8 mouse cellular contexts compared by ENCODE assay signal in the genomic region with DNA sequence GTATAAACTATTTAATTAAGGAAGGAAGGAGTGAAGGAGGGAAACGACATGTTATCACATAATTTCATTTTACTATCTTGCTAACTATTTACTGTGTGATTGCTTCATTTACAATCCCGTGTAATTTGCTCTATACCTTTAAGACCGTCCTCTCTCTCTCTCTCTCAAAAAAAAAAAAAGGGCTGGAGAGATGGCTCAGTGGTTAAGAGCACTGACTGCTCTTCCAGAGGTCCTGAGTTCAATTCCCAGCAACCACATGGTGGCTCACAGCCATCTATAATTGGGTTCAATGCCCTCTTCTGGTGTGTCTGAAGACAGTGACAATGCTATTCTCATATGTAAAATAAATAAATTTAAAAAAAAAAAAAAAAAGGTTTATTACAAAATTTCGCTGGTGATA. TPM values are rescaled to one million over a fixed set of nuclear protein-coding genes. Genes with fewer than 3 reads are reported as not detected.
DNase-seq lines count a peak whose midpoint lies in the region; ATAC-seq and TF ChIP-seq lines count a peak whose summit lies in the region.
"Not testable (repeated sequence)": the region's sequence is repeated elsewhere in the genome, so short reads cannot be mapped to it uniquely, and the experiment has no call there.

No protein-coding gene starts in this region.

- not testable (repeated sequence) for H3K27me3 ChIP-seq in MEL (ENCODE audit: control insufficient read depth in 1 of 2, insufficient read depth in 2 of 2, low read length in 2 of 2); erythroblast, embryonic 14.5 days (ENCODE audit: control insufficient read depth); heart, embryonic 12.5 days (replicated peaks); hindbrain, postnatal 0 days (ENCODE audit: insufficient read depth, low read length); limb, embryonic 10.5 days (ENCODE audit: low read depth, poor library complexity, severe bottlenecking); liver, postnatal 0 days (ENCODE audit: insufficient read depth, low read length); midbrain, embryonic 15.5 days (replicated peaks); stomach, embryonic 15.5 days (replicated peaks)

- TF ChIP-seq CTCF in MEL (IDR thresholded peaks at IDR 0.05 in 2 of 3, conservative IDR thresholded peaks at IDR 0.05 in 1 of 3; ENCODE audit: control insufficient read depth in 1 of 3, insufficient read depth in 1 of 3, low read depth in 2 of 3, low read length in 3 of 3, poor library complexity in 1 of 3, severe bottlenecking in 1 of 3); hindbrain, postnatal 0 days (IDR thresholded peaks at IDR 0.05; ENCODE audit: low read depth); liver, postnatal 0 days (IDR thresholded peaks at IDR 0.05; ENCODE audit: low read depth): not testable (repeated sequence)

- not testable (repeated sequence) for TF ChIP-seq EP300 in MEL (IDR thresholded peaks at IDR 0.05; ENCODE audit: low read depth in 1 of 2, low read length in 2 of 2); liver, postnatal 0 days (IDR thresholded peaks at IDR 0.05; ENCODE audit: low read depth)

- H3K79me2 ChIP-seq in MEL (ENCODE audit: control insufficient read depth, insufficient read depth, low read length, poor library complexity), result peaks cover 19% of the 10 kb centered on the region

- H3K4me2 ChIP-seq in heart, embryonic 12.5 days, result peak overlapping the region; percentile 68
- H3K4me2 ChIP-seq in hindbrain, postnatal 0 days (ENCODE audit: low read depth, low read length), result peak overlapping the region; percentile 59
- peak overlapping the region; percentile 73 for H3K4me2 ChIP-seq in liver, postnatal 0 days (ENCODE audit: low read depth, low read length)
- H3K4me2 ChIP-seq in midbrain, embryonic 15.5 days, result peak overlapping the region; percentile 51
- peak overlapping the region; percentile 44 for H3K4me2 ChIP-seq in stomach, embryonic 15.5 days

- 24% methylated on average over 4 of the region's 4 CpGs for WGBS in heart, embryonic 12.5 days
- WGBS in hindbrain, postnatal 0 days, result 28% methylated on average over 4 of the region's 4 CpGs
- 25% methylated on average over 4 of the region's 4 CpGs for WGBS in limb, embryonic 10.5 days
- WGBS in liver, postnatal 0 days (ENCODE audit: insufficient replicate concordance), result 20% methylated on average over 4 of the region's 4 CpGs
- WGBS in midbrain, embryonic 15.5 days, result 26% methylated on average over 4 of the region's 4 CpGs
- WGBS in stomach, embryonic 15.5 days, result 16% methylated on average over 4 of the region's 4 CpGs

- peak; percentile 28 for DNase-seq in MEL (ENCODE audit: low read depth, low spot score)
- not testable (repeated sequence) for DNase-seq in hindbrain, postnatal 0 days (ENCODE audit: low spot score); limb, embryonic 10.5 days (ENCODE audit: low spot score); liver, postnatal 0 days

- ATAC-seq in heart, embryonic 12.5 days (ENCODE audit: insufficient number of reproducible peaks, low FRiP score); stomach, embryonic 15.5 days (ENCODE audit: insufficient read depth, low FRiP score, low read depth): not testable (repeated sequence)
- ATAC-seq in hindbrain, postnatal 0 days, result peak; percentile 8; the same call in 1 of the 2 replicates
- ATAC-seq in liver, postnatal 0 days, result peak; percentile 33; the same call in 1 of the 2 replicates
- ATAC-seq in midbrain, embryonic 15.5 days (replicated peaks), result 0 out of 2 replicates have a peak, but pooled peaks have one; percentile 59

- not testable (repeated sequence) for H3K9me3 ChIP-seq in MEL (replicated peaks; ENCODE audit: insufficient read depth, low read length); erythroblast, embryonic 14.5 days (ENCODE audit: control insufficient read depth, low read length); heart, embryonic 12.5 days (replicated peaks); hindbrain, postnatal 0 days (ENCODE audit: low read length); limb, embryonic 10.5 days (replicated peaks); liver, postnatal 0 days (ENCODE audit: low read length); midbrain, embryonic 15.5 days; stomach, embryonic 15.5 days

- peak overlapping the region; percentile 90 for H3K27ac ChIP-seq in MEL (ENCODE audit: control insufficient read depth, low read depth, low read length)
- not testable (repeated sequence) for H3K27ac ChIP-seq in heart, embryonic 12.5 days (ENCODE audit: poor library complexity, severe bottlenecking); midbrain, embryonic 15.5 days; stomach, embryonic 15.5 days
- H3K27ac ChIP-seq in hindbrain, postnatal 0 days, result peak overlapping the region; percentile 73; the same call in 1 of the 2 replicates
- peak overlapping the region; percentile 86 for H3K27ac ChIP-seq in limb, embryonic 10.5 days
- 0 out of 2 replicates have a peak overlapping the region, but pooled peaks have one; percentile 73 for H3K27ac ChIP-seq in liver, postnatal 0 days (ENCODE audit: low read depth)

- H3K36me3 ChIP-seq in MEL (ENCODE audit: control insufficient read depth in 1 of 2, insufficient read depth in 2 of 2, low read length in 2 of 2); liver, postnatal 0 days (replicated peaks; ENCODE audit: insufficient read depth, low read length); stomach, embryonic 15.5 days: not testable (repeated sequence)
- peaks cover 21% of the 10 kb centered on the region for H3K36me3 ChIP-seq in erythroblast, embryonic 14.5 days (ENCODE audit: control insufficient read depth)
- H3K36me3 ChIP-seq in heart, embryonic 12.5 days, result peaks cover 20% of the 10 kb centered on the region
- peaks cover 15% of the 10 kb centered on the region; the same call in 1 of the 2 replicates for H3K36me3 ChIP-seq in hindbrain, postnatal 0 days (ENCODE audit: insufficient read depth, low read length)
- H3K36me3 ChIP-seq in limb, embryonic 10.5 days, result peaks cover 21% of the 10 kb centered on the region
- H3K36me3 ChIP-seq in midbrain, embryonic 15.5 days (replicated peaks), result peaks cover 19% of the 10 kb centered on the region

- TF ChIP-seq POLR2A in MEL (IDR thresholded peaks at IDR 0.05; ENCODE audit: control insufficient read depth in 1 of 2, insufficient read depth in 1 of 2, low read depth in 1 of 2, low read length in 2 of 2, poor library complexity in 1 of 2), result not testable (repeated sequence)

- H3K4me3 ChIP-seq in MEL (ENCODE audit: control insufficient read depth in 1 of 2, insufficient read depth in 1 of 2, low read depth in 2 of 2, low read length in 2 of 2), result peak overlapping the region; percentile 79 to 89
- peak overlapping the region; percentile 97 for H3K4me3 ChIP-seq in erythroblast, embryonic 14.5 days (replicated peaks)
- H3K4me3 ChIP-seq in heart, embryonic 12.5 days, result peak overlapping the region; percentile 96
- H3K4me3 ChIP-seq in hindbrain, postnatal 0 days (ENCODE audit: low read length), result peak overlapping the region; percentile 85
- peak overlapping the region; percentile 71 for H3K4me3 ChIP-seq in limb, embryonic 10.5 days
- H3K4me3 ChIP-seq in liver, postnatal 0 days (ENCODE audit: low read depth, low read length), result peak overlapping the region; percentile 90
- peak overlapping the region; percentile 89 for H3K4me3 ChIP-seq in midbrain, embryonic 15.5 days
- peak overlapping the region; percentile 68 for H3K4me3 ChIP-seq in stomach, embryonic 15.5 days (replicated peaks)

- H3K4me1 ChIP-seq in MEL (ENCODE audit: control insufficient read depth in 1 of 2, insufficient read depth in 2 of 2, low read length in 2 of 2), result peaks cover 0 to 17% of the 10 kb centered on the region in 2 experiments; a peak in 2 of 4 replicates
- H3K4me1 ChIP-seq in erythroblast, embryonic 14.5 days (ENCODE audit: control insufficient read depth), result peaks cover 19% of the 10 kb centered on the region
- not testable (repeated sequence) for H3K4me1 ChIP-seq in heart, embryonic 12.5 days (replicated peaks); hindbrain, postnatal 0 days (ENCODE audit: insufficient read depth, low read length); limb, embryonic 10.5 days; midbrain, embryonic 15.5 days; stomach, embryonic 15.5 days
- H3K4me1 ChIP-seq in liver, postnatal 0 days (ENCODE audit: insufficient read depth), result peaks cover 12% of the 10 kb centered on the region; the same call in 1 of the 2 replicates

- TF ChIP-seq RAD21 in MEL (IDR thresholded peaks at IDR 0.05; ENCODE audit: low read depth, low read length), result not testable (repeated sequence)

- peak overlapping the region; percentile 86 for H3K9ac ChIP-seq in MEL (ENCODE audit: control insufficient read depth, low read depth, low read length, poor library complexity, severe bottlenecking)
- peak overlapping the region; percentile 88 for H3K9ac ChIP-seq in heart, embryonic 12.5 days
- H3K9ac ChIP-seq in hindbrain, postnatal 0 days (replicated peaks; ENCODE audit: low read length), result peak overlapping the region; percentile 65
- H3K9ac ChIP-seq in liver, postnatal 0 days (replicated peaks), result peak overlapping the region; percentile 84
- peak overlapping the region; percentile 70 for H3K9ac ChIP-seq in midbrain, embryonic 15.5 days
- peak overlapping the region; percentile 53; the same call in 1 of the 2 replicates for H3K9ac ChIP-seq in stomach, embryonic 15.5 days

RNA-seq across cellular contexts. Expression of gene Zc3hc1, which starts 0.6 kb away (rescaled TPM):
- total RNA-seq in MEL (2012; rRNA removed), result 54.7 and 59.8 TPM in 2 replicates
- 10 to 100 TPM in 1 of 2 experiments, not detected in 1; 87.7 TPM for polyA plus RNA-seq in MEL (2012; ENCODE audit: insufficient read depth in 1 of 2, insufficient read length in 2 of 2, low read depth in 1 of 2, low replicate concordance in 2 of 2, missing spikeins in 1 of 2)
- polyA plus RNA-seq in erythroblast, embryonic 14.5 days (2012), result 1.1 and 1.9 TPM in 2 replicates
- polyA plus RNA-seq in heart, embryonic 12.5 days (2016; fragmentation: Nextera tagmentation; extraction: Ambion mirVana), result 44.0 and 48.4 TPM in 2 replicates
- 42.7 and 54.2 TPM in 2 replicates for total RNA-seq in hindbrain, postnatal 0 days (2014; rRNA removed)
- 56.5 and 59.6 TPM in 2 replicates for polyA plus RNA-seq in hindbrain, postnatal 0 days (2015; fragmentation: Nextera tagmentation; extraction: Ambion mirVana)
- polyA plus RNA-seq in limb, embryonic 10.5 days (2016; fragmentation: Nextera tagmentation; extraction: Ambion mirVana), result 91.3 and 95.9 TPM in 2 replicates
- 12.5 and 14.4 TPM in 2 replicates for polyA plus RNA-seq in liver, postnatal 0 days (2015; fragmentation: Nextera tagmentation; extraction: Ambion mirVana)
- polyA plus RNA-seq in midbrain, embryonic 15.5 days (2015; fragmentation: Nextera tagmentation; extraction: Ambion mirVana), result 68.6 and 70.8 TPM in 2 replicates
- polyA plus RNA-seq in stomach, embryonic 15.5 days (2015; fragmentation: Nextera tagmentation; extraction: Ambion mirVana), result 40.2 and 43.5 TPM in 2 replicates

RNA-seq across cellular contexts. Expression of gene Klhdc10, which starts 11.4 kb away (rescaled TPM):
- total RNA-seq in MEL (2012; rRNA removed), result 35.0 and 37.3 TPM in 2 replicates
- 10 to 100 TPM in 1 of 2 experiments, not detected in 1; 40.8 TPM for polyA plus RNA-seq in MEL (2012; ENCODE audit: insufficient read depth in 1 of 2, insufficient read length in 2 of 2, low read depth in 1 of 2, low replicate concordance in 2 of 2, missing spikeins in 1 of 2)
- polyA plus RNA-seq in erythroblast, embryonic 14.5 days (2012), result 0.87 and 0.88 TPM in 2 replicates
- 34.3 and 38.8 TPM in 2 replicates for polyA plus RNA-seq in heart, embryonic 12.5 days (2016; fragmentation: Nextera tagmentation; extraction: Ambion mirVana)
- 97.1 and 103 TPM in 2 replicates for total RNA-seq in hindbrain, postnatal 0 days (2014; rRNA removed)
- polyA plus RNA-seq in hindbrain, postnatal 0 days (2015; fragmentation: Nextera tagmentation; extraction: Ambion mirVana), result 20.6 and 23.2 TPM in 2 replicates
- 46.2 and 49.2 TPM in 2 replicates for polyA plus RNA-seq in limb, embryonic 10.5 days (2016; fragmentation: Nextera tagmentation; extraction: Ambion mirVana)
- polyA plus RNA-seq in liver, postnatal 0 days (2015; fragmentation: Nextera tagmentation; extraction: Ambion mirVana), result 6.4 and 6.9 TPM in 2 replicates
- polyA plus RNA-seq in midbrain, embryonic 15.5 days (2015; fragmentation: Nextera tagmentation; extraction: Ambion mirVana), result 42.3 and 44.7 TPM in 2 replicates
- polyA plus RNA-seq in stomach, embryonic 15.5 days (2015; fragmentation: Nextera tagmentation; extraction: Ambion mirVana), result 16.8 and 20.8 TPM in 2 replicates
